Mouse (Mus musculus): ENCODE data around the gene Utp14a. TPM values are rescaled to one million over a fixed set of nuclear protein-coding genes. Genes with fewer than 3 reads are reported as not detected.

The Utp14a gene
- polyA plus RNA-seq (2014; fragmentation: Illumina TruSeq; extraction: RNeasy Lipid Tissue Mini Kit (QIAGEN cat#74804); ENCODE audit: insufficient read depth, low read depth, low replicate concordance): 10.4 TPM

DNA sequence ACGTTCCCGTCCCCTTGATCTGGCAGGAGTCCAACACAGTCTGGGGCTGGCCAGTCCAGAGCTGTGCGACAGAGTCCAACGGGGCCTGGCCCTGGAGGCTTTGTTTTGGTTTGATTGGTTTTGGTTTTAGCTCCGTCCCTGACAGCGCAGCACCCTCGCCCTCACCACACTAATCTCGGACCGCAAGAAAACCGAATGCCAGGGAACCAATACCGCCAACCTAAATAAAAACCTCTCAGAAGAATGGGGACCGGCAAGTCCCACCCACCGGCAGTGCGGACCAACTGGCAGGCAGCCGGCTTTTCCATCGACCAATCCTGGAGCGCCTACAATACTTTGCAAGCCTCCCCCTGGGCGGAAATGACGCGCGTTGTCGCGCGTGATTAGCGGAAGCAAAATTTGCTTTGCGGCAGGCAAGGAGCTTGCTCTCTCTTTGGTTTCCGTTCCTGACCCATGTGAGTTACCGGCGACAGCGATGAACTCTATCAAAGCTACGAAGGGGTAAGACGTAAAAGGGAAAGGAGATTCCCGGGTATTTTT is at the start of gene Utp14a:
Gene Utp14a (plus strand): TSS at position 395 of the 540 bp plus-strand sequence.

DNA sequence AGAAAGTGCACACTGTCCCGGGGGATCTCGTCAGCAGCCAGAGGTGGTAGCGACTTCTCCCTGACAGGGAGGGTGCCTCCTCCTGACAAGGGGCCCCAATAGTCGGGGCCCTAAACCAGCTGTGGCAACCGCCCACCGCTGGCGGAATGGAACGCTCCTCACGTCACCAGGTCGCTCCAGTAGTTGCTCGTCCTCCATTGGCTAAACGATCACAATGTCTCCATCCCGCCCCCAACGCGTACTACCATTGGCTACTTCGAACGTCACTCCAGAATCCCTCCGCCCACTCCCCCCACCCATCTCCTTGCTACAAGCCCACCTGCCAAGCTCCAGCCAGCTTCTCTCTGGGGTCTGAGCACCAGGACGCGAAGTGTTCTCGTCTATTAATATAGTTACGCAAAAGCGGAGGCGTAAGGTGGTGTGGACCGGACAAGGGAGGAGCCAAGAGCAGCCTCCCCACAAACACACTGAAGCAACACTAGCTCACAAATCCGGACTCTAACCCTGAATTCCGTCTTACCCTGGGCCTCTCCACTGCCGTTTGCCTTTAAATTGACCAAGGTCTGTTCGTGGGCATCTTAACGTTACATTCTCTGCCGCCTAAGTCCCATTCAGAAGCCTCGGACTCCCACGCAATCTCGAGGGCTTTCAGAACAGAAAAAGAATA is 48.0 kb upstream of the Utp14a start, which contains the start of gene Zdhhc9:
Gene Zdhhc9 (minus strand): TSS at position 360 of the 667 bp plus-strand sequence.

Other genes starting within 250 kb of the Utp14a start
- gene Apln, start 222.0 kb upstream of the Utp14a start, polyA plus RNA-seq (2014; fragmentation: Illumina TruSeq; extraction: RNeasy Lipid Tissue Mini Kit (QIAGEN cat#74804); ENCODE audit: insufficient read depth, low read depth, low replicate concordance): 17.7 TPM
- 4.1 TPM for gene Xpnpep2, start 148.1 kb upstream of the Utp14a start, polyA plus RNA-seq (2014; fragmentation: Illumina TruSeq; extraction: RNeasy Lipid Tissue Mini Kit (QIAGEN cat#74804); ENCODE audit: insufficient read depth, low read depth, low replicate concordance)
- 16.1 TPM for gene Sash3, start 110.4 kb upstream of the Utp14a start, polyA plus RNA-seq (2014; fragmentation: Illumina TruSeq; extraction: RNeasy Lipid Tissue Mini Kit (QIAGEN cat#74804); ENCODE audit: insufficient read depth, low read depth, low replicate concordance)
- 16.0 TPM for gene Zdhhc9, start 48.0 kb upstream of the Utp14a start, polyA plus RNA-seq (2014; fragmentation: Illumina TruSeq; extraction: RNeasy Lipid Tissue Mini Kit (QIAGEN cat#74804); ENCODE audit: insufficient read depth, low read depth, low replicate concordance)
- gene Bcorl1, start 84.5 kb downstream of the Utp14a start, polyA plus RNA-seq (2014; fragmentation: Illumina TruSeq; extraction: RNeasy Lipid Tissue Mini Kit (QIAGEN cat#74804); ENCODE audit: insufficient read depth, low read depth, low replicate concordance): 1.5 TPM
- 6.3 TPM for gene Elf4, start 206.3 kb downstream of the Utp14a start, polyA plus RNA-seq (2014; fragmentation: Illumina TruSeq; extraction: RNeasy Lipid Tissue Mini Kit (QIAGEN cat#74804); ENCODE audit: insufficient read depth, low read depth, low replicate concordance)